Mouse (Mus musculus) midbrain, postnatal 0 days (tissue): Measurements from ENCODE around the gene Dppa5a. TPM values are rescaled to one million over a fixed set of nuclear protein-coding genes. Genes with fewer than 3 reads are reported as not detected.

Experiments
- ATAC-seq: fragments of 200-750 bp; cut with Nextera tagmentation; 2 replicates; pipeline ENCODE4 v1.8.0; 2017; ENCODE audit warnings: moderate number of reproducible peaks, mild to moderate bottlenecking, moderate TSS enrichment, moderate library complexity; ENCODE audit not compliant: low FRiP score
- DNase-seq: peaks from one replicate; pipeline ENCODE4 v3.0.0-alpha.2; 2015; ENCODE audit warnings: low spot score
- H3K27ac ChIP-seq: fragments of 300-500 bp; sonication (generic); 2 replicates; pipeline ENCODE4 v1.5.1; 2014; ENCODE audit warnings: low read depth, mild to moderate bottlenecking, low read length, mixed read lengths
- H3K27me3 ChIP-seq: fragments of 300-500 bp; sonication (generic); 2 replicates; pipeline ENCODE4 v1.6.1; 2014; ENCODE audit warnings: low read length, control low read depth, mixed read lengths; ENCODE audit not compliant: insufficient read depth
- H3K36me3 ChIP-seq: fragments of 300-500 bp; sonication (generic); 2 replicates; pipeline ENCODE4 v1.6.1; 2014; ENCODE audit warnings: low read length, control low read depth, mixed read lengths; ENCODE audit not compliant: insufficient read depth
- H3K4me1 ChIP-seq: fragments of 300-500 bp; sonication (generic); 2 replicates; pipeline ENCODE4 v1.6.1; 2014; ENCODE audit warnings: mild to moderate bottlenecking, control low read depth, antibody characterized with exemption, low read length, mixed read lengths; ENCODE audit not compliant: insufficient read depth
- H3K4me2 ChIP-seq: fragments of 300-500 bp; sonication (generic); 2 replicates; pipeline ENCODE4 v1.6.1; 2014; ENCODE audit warnings: low read depth, mild to moderate bottlenecking, low read length, mixed read lengths; ENCODE audit not compliant: poor library complexity, severe bottlenecking
- H3K4me3 ChIP-seq: fragments of 300-500 bp; sonication (generic); 2 replicates; pipeline ENCODE4 v1.5.1; 2014; ENCODE audit warnings: low read depth, mild to moderate bottlenecking, low read length, moderate library complexity
- H3K9ac ChIP-seq: fragments of 300-500 bp; sonication (generic); replicated peaks from 2 replicates; pipeline ENCODE4 v1.6.1; 2014; ENCODE audit warnings: mild to moderate bottlenecking, low read length, moderate library complexity, mixed read lengths; ENCODE audit not compliant: poor library complexity, severe bottlenecking
- H3K9me3 ChIP-seq: fragments of 300-500 bp; sonication (generic); 2 replicates; pipeline ENCODE4 v1.6.1; 2016; ENCODE audit warnings: low read length, control low read depth
- CTCF ChIP-seq: IDR thresholded peaks from 2 replicates; pipeline ENCODE4 v1.5.1; 2016; ENCODE audit warnings: antibody characterized with exemption, mild to moderate bottlenecking
- WGBS: fragments of 180-500 bp; shearing (Covaris S2); extraction: QIAGEN DNeasy Blood & Tissue Kit; methylation state at CpG from one replicate; pipeline ENCODE4 v1.1.7; 2014; 5-methylcytosine and 5-hydroxymethylcytosine counted together
- polyA plus RNA-seq: library from polyadenylated mRNA; unstranded; fragments of >200 nt; fragmentation: Nextera tagmentation; extraction: Ambion mirVana; gene quantifications from 2 replicates; pipeline ENCODE4 v1.2.1, GENCODE M21; 2015
- total RNA-seq: library from RNA; depleted of rRNA; stranded (reverse); fragments of >200 nt; gene quantifications from 2 replicates; pipeline ENCODE4 v1.2.3, GENCODE M21; 2014

Dppa5a gene
- total and polyA plus RNA-seq, 2 experiments from 2014 or later, result 3.1 to 9.5 TPM

DNA sequence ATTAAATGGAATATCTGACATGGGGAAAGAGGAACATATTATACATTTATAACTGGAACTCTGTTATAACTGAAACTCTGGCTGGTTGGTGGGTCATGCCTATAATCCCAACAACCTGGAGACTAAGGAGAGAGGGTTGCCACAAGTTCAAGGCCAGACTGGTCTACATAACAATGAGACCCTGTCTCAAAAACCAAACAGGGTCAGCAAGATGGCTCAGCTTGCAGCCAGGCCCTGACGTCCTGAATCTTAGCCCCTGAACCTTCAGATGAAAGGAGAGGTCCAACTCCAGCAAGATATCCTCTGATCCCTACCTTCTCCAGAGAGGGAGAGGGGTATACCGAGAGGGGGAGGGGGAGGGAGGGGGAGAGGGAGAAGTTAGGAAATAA is 7.5 kb downstream of the Dppa5a start:
- Histone ChIP-seq H3K9me3 (no peaks in the 10 kb centered on the region), H3K4me2 (no peak overlapping the region), H3K4me1 (no peaks in the 10 kb centered on the region), H3K9ac (no peak overlapping the region), H3K27me3 (no peaks in the 10 kb centered on the region), H3K36me3 (no peaks in the 10 kb centered on the region), H3K27ac (no peak overlapping the region), H3K4me3 (no peak overlapping the region)
- TF ChIP-seq CTCF, result no peak
- 50% methylated on average over 2 of the region's 2 CpGs for WGBS
- DNase-seq, result no peak
- ATAC-seq, result no peak

DNA sequence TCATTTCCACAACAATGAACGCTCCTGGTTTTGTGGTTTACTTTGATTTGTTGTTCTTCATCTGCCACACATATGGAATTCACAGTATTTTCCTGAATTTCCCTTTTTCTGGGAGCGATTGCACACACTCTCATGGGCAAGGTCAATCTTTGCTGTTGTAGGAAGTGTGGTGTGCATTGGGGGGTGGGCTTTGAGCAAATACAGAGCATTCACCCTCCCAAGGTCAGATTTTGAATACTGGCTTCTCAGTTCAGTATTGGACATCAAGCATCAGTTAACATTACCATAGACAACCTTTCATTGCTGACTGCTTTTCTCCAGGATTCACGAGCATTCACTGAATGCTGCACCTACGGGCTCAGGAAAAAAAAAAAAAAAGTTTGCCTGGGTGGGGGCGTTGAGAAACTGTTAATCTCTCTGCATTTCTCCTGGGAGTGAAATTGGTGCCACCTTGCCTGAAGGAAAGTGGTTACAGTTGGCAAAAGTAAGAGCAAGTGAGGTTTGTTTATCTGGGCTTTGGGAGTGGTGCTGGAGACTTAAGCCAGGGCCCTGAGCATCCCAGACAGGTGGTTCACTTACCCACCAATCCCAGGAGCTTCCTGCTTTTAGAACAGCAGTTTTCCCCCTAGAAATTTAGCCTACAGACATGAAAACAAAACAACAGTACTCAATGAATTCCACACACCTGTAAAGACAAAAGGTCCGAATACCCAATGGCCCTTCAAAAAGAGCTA is 8.1 kb downstream of the Dppa5a start:
- no peak overlapping the region for H3K9ac ChIP-seq
- no peaks in the 10 kb centered on the region for H3K27me3 ChIP-seq
- H3K4me3 ChIP-seq, result no peak overlapping the region
- ATAC-seq (no peak), DNase-seq (no peak)
- WGBS, result 76% methylated on average over 6 of the region's 6 CpGs
- no peak overlapping the region for H3K27ac ChIP-seq
- H3K4me2 ChIP-seq, result no peak overlapping the region
- no peaks in the 10 kb centered on the region for H3K36me3 ChIP-seq
- no peak for TF ChIP-seq CTCF
- no peaks in the 10 kb centered on the region for H3K9me3 ChIP-seq
- no peaks in the 10 kb centered on the region for H3K4me1 ChIP-seq

DNA sequence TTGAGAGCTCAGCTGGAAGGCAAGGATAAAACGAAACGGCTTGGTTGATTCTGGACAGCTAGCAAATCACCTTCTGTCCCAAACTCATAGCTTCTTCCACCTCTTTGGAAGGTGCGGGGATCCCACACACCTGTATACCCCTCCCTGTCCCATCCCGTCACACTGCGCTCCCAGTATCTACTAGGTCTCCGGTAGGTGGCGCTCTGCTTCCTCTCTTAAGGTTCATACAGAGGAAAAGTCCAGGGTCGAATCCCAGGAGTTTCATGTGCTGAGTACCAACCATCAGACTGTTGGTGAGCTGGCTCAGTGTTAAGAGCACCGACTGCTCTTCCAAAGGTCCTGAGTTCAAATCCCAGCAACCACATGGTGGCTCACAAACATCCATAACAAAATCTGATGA is 9.9 kb downstream of the Dppa5a start:
- Histone ChIP-seq H3K4me1 (no peaks in the 10 kb centered on the region), H3K36me3 (no peaks in the 10 kb centered on the region), H3K27ac (no peak overlapping the region), H3K4me3 (no peak overlapping the region), H3K9ac (no peak overlapping the region), H3K9me3 (no peaks in the 10 kb centered on the region), H3K4me2 (no peak overlapping the region), H3K27me3 (no peaks in the 10 kb centered on the region)
- WGBS, result 17% methylated on average over 9 of the region's 9 CpGs
- TF ChIP-seq CTCF, result peak; percentile 66
- peak; percentile 70 for DNase-seq
- no peak for ATAC-seq

- no peaks in the 10 kb centered on the region for H3K4me1 ChIP-seq
- H3K9ac ChIP-seq, result no peak within 1 kb of the TSS
- DNase-seq, result no peak
- H3K36me3 ChIP-seq, result no peaks in the 10 kb centered on the region
- no peak within 1 kb of the TSS for H3K4me3 ChIP-seq
- WGBS, result 89% methylated on average over 8 of the region's 8 CpGs
- no peaks in the 10 kb centered on the region for H3K9me3 ChIP-seq
- TF ChIP-seq CTCF, result no peak
- no peak within 1 kb of the TSS for H3K4me2 ChIP-seq
- no peak for ATAC-seq
- no peaks in the 10 kb centered on the region for H3K27me3 ChIP-seq
- H3K27ac ChIP-seq, result no peak within 1 kb of the TSS
Observed at GRCm38 (mm10) chr9:78355611-78356010, 12.4 kb downstream of the Dppa5a start, which contains the start of gene Gsta2. Gene Gsta2 (minus strand): TSS chr9:78355788.

GRCm38 (mm10) chr9:78354665-78355578 is 13.1 kb downstream of the Dppa5a start:
- Histone ChIP-seq H3K4me2 (no peak overlapping the region), H3K36me3 (no peaks in the 10 kb centered on the region), H3K9ac (no peak overlapping the region), H3K9me3 (no peaks in the 10 kb centered on the region), H3K4me3 (no peak overlapping the region), H3K27me3 (no peaks in the 10 kb centered on the region), H3K27ac (no peak overlapping the region), H3K4me1 (no peaks in the 10 kb centered on the region)
- ATAC-seq, result no peak
- DNase-seq, result no peak
- 79% methylated on average over 11 of the region's 11 CpGs for WGBS
- no peak for TF ChIP-seq CTCF
